Comparison of ENCODE assay signal across 8 mouse cellular contexts in genomic region chrX:71052115-71052478, GRCm38 (mm10). TPM values are rescaled to one million over a fixed set of nuclear protein-coding genes. Genes with fewer than 3 reads are reported as not detected.
DNase-seq lines count a peak whose midpoint lies in the region; ATAC-seq lines count a peak whose summit lies in the region.

No protein-coding gene starts in this region.

- H3K9me3 ChIP-seq in intestine, embryonic 16.5 days (ENCODE audit: control insufficient read depth, low read length), result no peaks in the 10 kb centered on the region

- H3K36me3 ChIP-seq in intestine, embryonic 16.5 days (ENCODE audit: control insufficient read depth, insufficient read depth, low read length), result no peaks in the 10 kb centered on the region
- no peaks in the 10 kb centered on the region for H3K36me3 ChIP-seq in macrophage (ENCODE audit: inconsistent target)

- no peaks in the 10 kb centered on the region for H3K4me1 ChIP-seq in intestine, embryonic 16.5 days (ENCODE audit: control insufficient read depth, insufficient read depth, low read length)

- 25% methylated on average over 19 of the region's 19 CpGs for WGBS in intestine, embryonic 16.5 days
- 36% methylated on average over 15 of the region's 19 CpGs for WGBS in macrophage (ENCODE audit: missing documents)

- ATAC-seq in intestine, embryonic 16.5 days, result peak; percentile 29; the same call in 1 of the 2 replicates
- no peak for ATAC-seq in inflammation-experienced regulatory T-cells, adult 6 months

- H3K9ac ChIP-seq in intestine, embryonic 16.5 days (ENCODE audit: low read depth, low read length), result peak overlapping the region; percentile 62

- no peak overlapping the region for H3K27ac ChIP-seq in intestine, embryonic 16.5 days (ENCODE audit: low read length)
- H3K27ac ChIP-seq in macrophage, result no peak overlapping the region

- peak overlapping the region; percentile 55 for H3K4me3 ChIP-seq in intestine, embryonic 16.5 days (ENCODE audit: low read length)
- H3K4me3 ChIP-seq in macrophage (ENCODE audit: inconsistent target), result peak overlapping the region; percentile 27

- H3K4me2 ChIP-seq in intestine, embryonic 16.5 days (ENCODE audit: low read depth, low read length), result peak overlapping the region; percentile 71

- intact Hi-C loops in left cerebral cortex, postnatal 10 days (cut with DNase I), result loop anchor here (5.0 kb wide), 1 partner anchor 335 kb away; no protein-coding TSS in a partner anchor

- peaks cover 28% of the 10 kb centered on the region for H3K27me3 ChIP-seq in intestine, embryonic 16.5 days (replicated peaks; ENCODE audit: control insufficient read depth, insufficient read depth, low read length)

- peak; percentile 91 for DNase-seq in adrenal gland, postnatal 14 days
- peak; percentile 70 for DNase-seq in embryo, embryonic 11 days
- peak; percentile 32 to 58 for DNase-seq in gastrocnemius, postnatal 4 days (ENCODE audit: low spot score in 2 of 2)
- DNase-seq in left cerebral cortex, postnatal 10 days (ENCODE audit: extremely low spot score in 1 of 2, low spot score in 2 of 2), result peak; percentile 64 to 88
- peak; percentile 79 to 87 for DNase-seq in right cerebral cortex, postnatal 10 days (ENCODE audit: low spot score in 2 of 2)

- no peaks in the 10 kb centered on the region for H3K79me2 ChIP-seq in macrophage (ENCODE audit: inconsistent target)

RNA-seq across cellular contexts. Expression of gene Mamld1, which starts 2.0 kb away (rescaled TPM):
- 12.2 and 13.1 TPM in 2 replicates for total RNA-seq in adrenal gland, postnatal 14 days (2021)
- 1 to 10 TPM; 6.8 to 7.0 TPM for total RNA-seq in gastrocnemius, postnatal 4 days (2021)
- polyA plus RNA-seq in intestine, embryonic 16.5 days (2015; fragmentation: Nextera tagmentation; extraction: Ambion mirVana), result 1.0 and 1.5 TPM in 2 replicates
- 10 to 100 TPM; 19.8 to 20.1 TPM for total RNA-seq in left cerebral cortex, postnatal 10 days (2021)
- 10 to 100 TPM in 4 of 26 experiments, 1 to 10 TPM in 21, under 1 TPM in 1; 0.84 to 25.2 (median 2.4) TPM for total RNA-seq in macrophage (2018; cell fraction: chromatin; rRNA removed)
- 1 to 10 TPM in 21 of 26 experiments, under 1 TPM in 5; 0.73 to 4.3 (median 1.8) TPM for total RNA-seq in macrophage (2018; cell fraction: cytosol; rRNA removed)
- total RNA-seq in macrophage (2018; cell fraction: nucleus; rRNA removed), result 1 to 10 TPM in 18 of 26 experiments, under 1 TPM in 8; 0.53 to 9.0 (median 2.1) TPM
- 1.3 to 3.5 TPM (median 1.9 TPM) in 3 replicates for polyA plus RNA-seq in macrophage (2018)
- polyA plus RNA-seq in inflammation-experienced regulatory T-cells, adult 6 months (2017; shearing (Covaris generic)), result not detected
